Mouse (Mus musculus): ENCODE measurements around the gene Tox2.

The Tox2 gene

GRCm38 (mm10) chr2:163202553-163202883, 407 bp upstream of the Tox2 start:
- POLR2A ChIA-PET = interaction anchor here in 3 of 4 experiments (0.6 to 2.1 kb wide), 9 partner anchors 13 to 272 kb away, joined by 3 to 7 read pairs (median 3); no protein-coding TSS in a partner anchor
- CTCF ChIA-PET = interaction anchor here in 2 of 4 experiments (0.8 to 1.4 kb wide), 3 partner anchors 101 to 138 kb away, joined by 4 to 9 read pairs (median 5); no protein-coding TSS in a partner anchor

DNA sequence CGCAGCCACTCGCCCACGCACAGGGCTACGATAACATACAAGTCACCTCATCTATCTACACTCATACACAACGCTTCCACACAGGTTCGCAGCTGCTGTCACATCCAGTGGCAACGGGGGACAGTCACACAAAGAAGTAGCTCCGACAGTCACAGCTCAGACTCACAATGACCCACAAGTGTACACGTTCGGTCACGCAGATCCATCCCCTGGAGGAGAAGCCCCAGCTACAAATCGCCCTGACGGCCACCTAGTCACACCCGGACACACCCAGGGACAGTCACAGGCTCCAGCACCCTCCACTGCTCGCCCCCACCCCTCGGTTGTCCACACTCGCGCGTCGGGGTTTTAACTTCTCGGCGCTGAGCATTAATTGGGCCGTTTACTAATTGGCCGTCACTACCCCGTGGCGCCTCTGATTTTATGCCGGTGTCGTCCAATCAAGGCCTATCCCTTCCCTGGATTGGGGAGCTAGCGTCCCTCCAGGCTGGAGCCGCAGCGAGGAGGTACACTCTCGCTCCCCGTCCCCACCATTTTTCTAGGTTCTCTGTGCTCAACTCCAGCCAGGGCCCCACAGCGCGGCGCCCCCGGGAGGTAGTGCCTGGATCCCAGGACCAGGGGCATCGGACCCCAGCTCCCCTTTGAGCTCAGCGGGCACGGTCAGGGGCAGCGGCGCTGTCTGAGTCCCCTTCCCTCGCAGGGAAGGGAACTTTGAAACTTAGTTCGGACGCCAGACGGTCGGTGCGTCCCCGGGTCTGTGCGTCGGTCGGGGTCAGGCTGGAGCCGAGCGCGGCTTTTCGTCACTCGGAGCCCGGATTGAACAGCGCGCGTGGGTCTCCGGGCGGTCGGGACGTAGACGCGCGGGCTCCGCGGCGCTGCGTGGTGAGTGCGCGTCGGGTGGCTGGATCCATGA, 966 bp downstream of the Tox2 start:
- ChIA-PET POLR2A (interaction anchor here in 2 of 4 experiments (0.6 to 2.1 kb wide), 14 partner anchors 13 to 545 kb away, joined by 3 to 7 read pairs (median 4); no protein-coding TSS in a partner anchor), CTCF (interaction anchor here in 3 of 4 experiments (0.6 to 1.6 kb wide), 9 partner anchors 103 to 709 kb away, joined by 3 to 6 read pairs (median 3); no protein-coding TSS in a partner anchor)

DNA sequence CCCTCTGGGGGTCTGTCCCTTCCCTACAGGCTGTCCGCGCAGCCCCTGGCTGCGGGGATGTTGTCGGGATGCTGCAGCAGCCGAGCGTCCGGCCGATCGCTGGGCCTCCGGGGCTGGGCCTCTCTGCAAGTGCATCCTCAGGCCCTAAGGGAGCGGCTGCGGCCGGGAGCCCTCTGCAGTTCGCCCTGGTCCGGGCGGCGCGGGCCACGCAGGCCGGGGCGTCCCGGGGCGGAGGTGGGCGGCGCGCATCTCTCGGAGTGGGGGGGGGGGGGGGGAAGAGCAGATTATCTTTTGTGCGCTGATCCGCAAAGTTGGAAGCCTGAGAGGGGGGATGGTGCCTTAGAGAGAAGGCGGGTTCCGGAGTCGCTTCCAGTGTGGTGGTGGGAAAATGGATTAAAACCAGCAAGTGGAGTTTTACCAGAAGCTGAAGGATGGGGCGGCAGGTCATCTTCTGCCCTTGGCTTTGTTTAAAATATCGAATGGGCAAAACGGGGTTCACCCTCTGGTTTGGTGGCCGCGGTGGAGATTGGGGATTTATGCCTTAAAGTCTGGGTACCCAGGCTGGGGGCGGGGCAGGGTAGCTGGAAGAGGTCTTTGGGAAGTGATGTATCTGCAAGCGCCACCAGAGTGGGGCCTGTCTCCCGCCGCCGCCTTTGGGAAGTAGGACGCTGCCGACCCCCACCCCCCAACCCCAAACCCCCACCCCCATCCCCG, 1.8 kb downstream of the Tox2 start:
- ChIA-PET CTCF (interaction anchor here in 3 of 4 experiments (0.5 to 1.6 kb wide), 7 partner anchors 32 to 708 kb away, joined by 3 to 6 read pairs (median 3); no protein-coding TSS in a partner anchor), POLR2A (interaction anchor here in 3 of 4 experiments (0.7 to 2.1 kb wide), 12 partner anchors 93 to 546 kb away, joined by 3 to 7 read pairs (median 4); no protein-coding TSS in a partner anchor)

GRCm38 (mm10) chr2:163205262-163205647, 2.3 kb downstream of the Tox2 start:
- POLR2A ChIA-PET = interaction anchor here in 2 of 4 experiments (0.7 to 1.0 kb wide), 6 partner anchors 123 to 546 kb away, joined by 3 to 7 read pairs (median 3); no protein-coding TSS in a partner anchor
- CTCF ChIA-PET = interaction anchor here in 2 of 4 experiments (0.5 to 1.6 kb wide), 5 partner anchors 33 to 116 kb away, joined by 3 to 5 read pairs (median 3); no protein-coding TSS in a partner anchor

- CTCF ChIA-PET = interaction anchor here (0.6 to 1.6 kb wide), 5 partner anchors 104 to 426 kb away, joined by 3 to 5 read pairs (median 3); no protein-coding TSS in a partner anchor
- POLR2A ChIA-PET = interaction anchor here in 2 of 4 experiments (0.6 to 1.0 kb wide), 3 partner anchors 12 to 692 kb away, joined by 3 to 4 read pairs (median 3); no protein-coding TSS in a partner anchor
Observed at GRCm38 (mm10) chr2:163205737-163206490, 3.0 kb downstream of the Tox2 start.

GRCm38 (mm10) chr2:163207315-163207714, 4.4 kb downstream of the Tox2 start:
- ChIA-PET POLR2A (interaction anchor here in 3 of 4 experiments (0.6 to 0.7 kb wide), 6 partner anchors 18 to 1580 kb away, joined by 3 to 5 read pairs (median 4); no protein-coding TSS in a partner anchor), CTCF (interaction anchor here in 2 of 4 experiments (0.6 to 1.2 kb wide), 2 partner anchors 72 to 103 kb away, joined by 3 to 4 read pairs; no protein-coding TSS in a partner anchor)

- ChIA-PET POLR2A (interaction anchor here in 3 of 4 experiments (0.6 to 1.6 kb wide), 7 partner anchors 8 to 167 kb away, joined by 3 to 6 read pairs (median 3); no protein-coding TSS in a partner anchor), CTCF (interaction anchor here in 3 of 4 experiments (1.0 to 1.6 kb wide), 7 partner anchors 11 to 192 kb away, joined by 3 to 5 read pairs (median 3); no protein-coding TSS in a partner anchor)
Observed at GRCm38 (mm10) chr2:163209139-163209538, 6.2 kb downstream of the Tox2 start.

DNA sequence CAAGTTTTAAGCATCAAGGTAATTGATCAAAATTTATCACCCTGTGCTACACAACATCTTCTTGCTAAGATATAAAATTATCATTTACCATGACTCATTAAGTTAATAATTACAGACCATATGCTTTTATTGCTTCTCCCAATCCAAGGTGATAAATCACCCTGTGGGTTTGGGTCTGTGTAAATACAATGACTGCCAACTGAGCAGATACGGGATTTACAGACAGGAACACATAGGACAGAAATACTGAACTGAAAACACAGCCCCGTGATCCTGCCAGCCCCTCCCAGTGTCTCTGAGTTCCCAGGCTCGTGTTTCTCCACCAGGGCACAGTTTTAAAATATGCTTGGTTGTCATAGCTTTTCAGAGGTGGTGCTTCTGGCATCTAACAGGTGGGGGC, 10.2 kb downstream of the Tox2 start:
- CTCF ChIA-PET = interaction anchor here in 1 of 4 experiments (0.6 kb wide), 1 partner anchor 123 kb away, joined by 4 read pairs; no protein-coding TSS in a partner anchor

DNA sequence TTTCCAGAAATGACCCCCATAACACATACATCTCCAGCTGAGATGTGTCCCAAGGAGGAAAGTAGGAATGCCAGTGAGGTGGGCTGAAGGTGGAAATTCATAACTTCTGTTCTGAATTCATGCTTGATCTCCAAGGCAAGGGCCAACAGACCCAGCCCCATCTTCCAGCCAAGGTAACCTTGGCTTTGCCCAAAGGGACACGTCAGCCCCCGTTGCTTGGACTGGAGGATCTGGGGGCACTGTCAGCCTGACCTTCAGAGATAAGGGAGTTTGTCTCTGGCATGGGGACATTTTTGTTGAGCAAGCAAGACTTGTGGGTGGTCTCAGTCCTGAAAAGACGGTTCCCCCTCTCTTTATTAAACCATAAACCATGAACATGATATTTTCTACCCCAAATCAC, 15.2 kb downstream of the Tox2 start:
- ChIA-PET POLR2A (no interaction called here), CTCF (interaction anchor here in 1 of 4 experiments (1.1 kb wide), 1 partner anchor 183 kb away, joined by 4 read pairs; no protein-coding TSS in a partner anchor)

More for the DNA sequence above, 10.2 kb downstream of the Tox2 start:
- POLR2A ChIA-PET = interaction anchor here in 1 of 4 experiments (1.1 kb wide), 1 partner anchor 143 kb away, joined by 3 read pairs; no protein-coding TSS in a partner anchor

DNA sequence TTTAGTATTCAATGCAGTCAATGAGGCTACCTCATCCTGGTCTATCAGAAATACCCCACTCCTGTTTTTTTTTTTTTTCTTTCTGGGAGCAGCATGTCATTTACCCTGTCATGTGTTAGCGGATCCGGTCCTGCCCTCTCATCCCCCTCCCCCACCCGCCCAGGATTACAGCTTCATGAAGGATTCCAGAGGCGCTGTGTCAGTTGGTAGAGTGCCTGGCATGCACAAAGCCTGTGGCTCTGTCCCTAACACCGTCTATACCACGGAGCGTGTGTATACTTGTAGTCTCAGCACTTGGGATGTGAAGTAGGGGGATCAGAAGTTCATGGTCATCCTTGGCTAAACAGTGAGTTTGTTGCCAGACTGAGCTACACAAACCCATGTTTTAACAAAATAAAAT, 15.6 kb downstream of the Tox2 start:
- ChIA-PET CTCF (interaction anchor here in 1 of 4 experiments (1.1 kb wide), 1 partner anchor 183 kb away, joined by 4 read pairs; no protein-coding TSS in a partner anchor), POLR2A (interaction anchor here in 1 of 4 experiments (0.6 kb wide), 1 partner anchor 9 kb away, joined by 3 read pairs; no protein-coding TSS in a partner anchor)

GRCm38 (mm10) chr2:163219447-163219846, 16.5 kb downstream of the Tox2 start:
- POLR2A ChIA-PET = interaction anchor here in 2 of 4 experiments (0.6 to 0.7 kb wide), 2 partner anchors 10 to 17 kb away, joined by 3 read pairs; partner anchors contain the start of gene Tox2 (in 1 of the 2)
- CTCF ChIA-PET = interaction anchor here in 2 of 4 experiments (0.9 to 1.5 kb wide), 2 partner anchors 11 to 98 kb away, joined by 3 to 4 read pairs; no protein-coding TSS in a partner anchor

- ChIA-PET CTCF (interaction anchor here in 2 of 4 experiments (0.8 to 1.5 kb wide), 2 partner anchors 12 to 32 kb away, joined by 4 read pairs; no protein-coding TSS in a partner anchor), POLR2A (interaction anchor here in 2 of 4 experiments (0.6 to 1.4 kb wide), 3 partner anchors 28 to 290 kb away, joined by 3 to 5 read pairs (median 4); no protein-coding TSS in a partner anchor)
Observed at GRCm38 (mm10) chr2:163220706-163221105, 17.8 kb downstream of the Tox2 start.

DNA sequence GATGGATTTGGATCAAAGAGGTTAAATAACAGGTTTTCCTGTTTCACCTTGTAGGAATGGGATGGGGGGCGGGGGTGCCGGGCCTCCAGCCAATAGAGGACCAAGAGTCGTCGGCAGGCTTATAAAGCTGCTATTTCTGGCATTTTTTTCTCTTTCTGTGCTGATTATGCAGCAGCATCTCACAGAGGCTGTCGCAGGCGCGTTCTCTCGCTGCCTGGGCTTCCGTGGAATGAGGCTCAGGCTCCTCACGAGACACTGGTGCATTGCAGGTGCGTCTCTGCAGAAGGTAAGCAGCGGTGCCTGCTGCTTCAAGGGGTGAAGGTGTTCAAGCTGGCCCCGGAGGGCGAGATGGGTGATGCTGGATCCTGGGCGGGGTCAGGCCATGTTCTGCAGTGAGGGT, 22.4 kb downstream of the Tox2 start:
- CTCF ChIA-PET = no interaction called here
- POLR2A ChIA-PET = interaction anchor here in 1 of 4 experiments (0.6 kb wide), 1 partner anchor 18 kb away, joined by 3 read pairs; no protein-coding TSS in a partner anchor

- ChIA-PET CTCF (no interaction called here), POLR2A (no interaction called here)
Observed at GRCm38 (mm10) chr2:163229050-163229449, 26.1 kb downstream of the Tox2 start.

DNA sequence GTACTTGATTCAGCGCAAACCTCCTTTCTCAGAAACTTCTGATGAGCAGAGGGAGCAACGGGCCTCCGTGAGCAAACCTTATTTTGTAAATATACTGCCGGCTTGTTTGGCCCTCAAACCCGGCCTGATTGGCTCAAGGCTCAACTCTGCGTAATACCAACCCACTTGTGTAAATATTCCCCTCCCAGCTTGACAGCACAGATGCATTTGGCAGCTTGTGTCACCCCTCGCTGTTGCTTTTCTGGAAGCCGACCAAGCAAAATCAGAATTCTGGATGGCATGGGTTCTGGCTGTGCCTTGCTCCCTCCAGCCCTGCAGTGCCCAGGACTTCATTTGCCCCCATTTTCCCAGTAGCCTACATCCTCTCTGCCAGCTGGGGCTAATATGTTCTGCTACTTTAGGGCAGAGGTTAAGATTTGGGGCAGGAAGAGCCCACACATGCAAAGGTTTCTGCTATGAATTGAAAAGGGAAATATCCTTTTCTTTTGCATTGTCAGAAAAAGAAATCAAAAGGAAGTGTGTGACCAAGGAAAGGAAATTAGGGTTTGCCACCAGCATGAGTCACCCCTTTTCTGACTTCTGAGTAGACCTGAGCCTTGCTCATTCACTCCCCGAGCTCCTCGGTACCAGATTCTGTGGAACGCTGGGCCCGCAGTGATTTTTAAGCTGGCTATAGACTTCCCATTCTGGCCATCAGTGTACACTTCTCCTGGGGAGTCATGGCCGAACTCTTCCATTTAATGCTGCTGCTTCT, 29.0 kb downstream of the Tox2 start:
- CTCF ChIA-PET = interaction anchor here in 1 of 4 experiments (0.6 kb wide), 1 partner anchor 62 kb away, joined by 14 read pairs; no protein-coding TSS in a partner anchor
- POLR2A ChIA-PET = interaction anchor here in 1 of 4 experiments (0.6 to 1.1 kb wide), 2 partner anchors 10 to 579 kb away, joined by 3 read pairs; no protein-coding TSS in a partner anchor

DNA sequence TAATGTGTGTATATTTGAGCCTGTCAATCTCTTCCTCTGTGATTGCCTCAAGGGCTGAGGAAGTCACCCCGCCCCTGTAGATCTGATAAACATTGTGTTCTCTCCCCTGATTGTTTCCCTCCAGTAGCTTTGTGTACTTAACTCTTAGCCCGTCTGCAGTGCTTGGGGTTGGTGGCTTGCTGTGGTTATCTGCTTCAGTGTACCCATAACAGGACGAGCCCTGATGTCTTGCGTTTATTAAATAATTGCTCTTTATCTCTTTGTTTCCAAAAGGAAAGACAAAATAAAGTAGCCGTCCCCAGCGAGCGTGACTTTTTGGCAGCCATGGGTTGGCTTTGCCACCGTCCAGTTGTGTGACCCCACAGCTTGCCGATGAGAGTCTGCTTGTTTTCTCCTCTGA, 30.7 kb downstream of the Tox2 start:
- ChIA-PET CTCF (no interaction called here), POLR2A (interaction anchor here in 1 of 4 experiments (1.6 kb wide), 1 partner anchor 107 kb away, joined by 3 read pairs; no protein-coding TSS in a partner anchor)
